Mouse (Mus musculus) limb, embryonic 14.5 days (tissue): ENCODE results near the gene Msmp. TPM values are rescaled to one million over a fixed set of nuclear protein-coding genes. Genes with fewer than 3 reads are reported as not detected.
"Not testable (repeated sequence)": the region's sequence is repeated elsewhere in the genome, so short reads cannot be mapped to it uniquely, and the experiment has no call there.

Experiments
- ATAC-seq: fragments of 200-750 bp; cut with Nextera tagmentation; 2 replicates; pipeline ENCODE4 v1.8.0; 2017; ENCODE audit warnings: low read depth, moderate number of reproducible peaks, moderate TSS enrichment; ENCODE audit not compliant: low FRiP score
- DNase-seq: peaks from one replicate; pipeline ENCODE4 v3.0.0-alpha.2; 2015; ENCODE audit warnings: low spot score
- H3K27ac ChIP-seq: fragments of 300-500 bp; sonication (generic); replicated peaks from 2 replicates; pipeline ENCODE4 v1.5.1; 2014; ENCODE audit warnings: low read depth, mild to moderate bottlenecking, low read length, moderate library complexity, mixed read lengths
- H3K27me3 ChIP-seq: fragments of 300-500 bp; sonication (generic); 2 replicates; pipeline ENCODE4 v1.6.1; 2014; ENCODE audit warnings: low read length, mixed read lengths; ENCODE audit not compliant: control insufficient read depth, insufficient read depth
- H3K36me3 ChIP-seq: fragments of 300-500 bp; sonication (generic); 2 replicates; pipeline ENCODE4 v1.6.1; 2014; ENCODE audit warnings: mild to moderate bottlenecking, low read length, moderate library complexity, mixed read lengths; ENCODE audit not compliant: control insufficient read depth, insufficient read depth
- H3K4me1 ChIP-seq: fragments of 300-500 bp; sonication (generic); 2 replicates; pipeline ENCODE4 v1.6.1; 2014; ENCODE audit warnings: antibody characterized with exemption, low read length, mixed read lengths; ENCODE audit not compliant: control insufficient read depth, insufficient read depth
- H3K4me2 ChIP-seq: fragments of 300-500 bp; sonication (generic); replicated peaks from 2 replicates; pipeline ENCODE4 v1.6.1; 2014; ENCODE audit warnings: low read depth, mild to moderate bottlenecking, low read length, moderate library complexity; ENCODE audit not compliant: severe bottlenecking
- H3K4me3 ChIP-seq: fragments of 300-500 bp; sonication (generic); replicated peaks from 2 replicates; pipeline ENCODE4 v1.5.1; 2014; ENCODE audit warnings: low read length
- H3K9ac ChIP-seq: fragments of 300-500 bp; sonication (generic); 2 replicates; pipeline ENCODE4 v1.6.1; 2014; ENCODE audit warnings: mild to moderate bottlenecking, low read depth, low read length, moderate library complexity; ENCODE audit not compliant: severe bottlenecking
- H3K9me3 ChIP-seq: fragments of 300-500 bp; sonication (generic); 2 replicates; pipeline ENCODE4 v1.6.1; 2016; ENCODE audit warnings: low read length; ENCODE audit not compliant: control insufficient read depth
- POLR2A ChIP-seq: fragments of 200-500 bp; IDR thresholded peaks from 2 replicates; pipeline ENCODE4 v1.8.0; 2012; ENCODE audit warnings: inconsistent platforms, mild to moderate bottlenecking, moderate library complexity, borderline replicate concordance; ENCODE audit not compliant: insufficient read depth, insufficient read length; ENCODE audit errors: extremely low read depth
- WGBS: fragments of 180-500 bp; shearing (Covaris S2); extraction: QIAGEN DNeasy Blood & Tissue Kit; methylation state at CpG from one replicate; pipeline ENCODE4 v1.1.7; 2014; 5-methylcytosine and 5-hydroxymethylcytosine counted together
- polyA plus RNA-seq, 2 experiments: library from polyadenylated mRNA; depleted of rRNA in 1 of 2; stranded (reverse) in 1 of 2; unstranded in 1 of 2; fragments of >200 nt; fragmentation: Nextera tagmentation in 1 of 2; extraction: Ambion mirVana in 1 of 2; gene quantifications; 2 replicates each; pipeline versions ENCODE4 v1.2.1 to v1.2.3; 2012 to 2014

The Msmp gene
- polyA plus RNA-seq, 2 experiments, result 0.88 to 2.8 TPM

GRCm38 (mm10) chr4:43600195-43600934 is 16.1 kb upstream of the Msmp start:
- ATAC-seq (no peak), DNase-seq (no peak)
- Histone ChIP-seq H3K9ac (no peak overlapping the region), H3K9me3 (no peaks in the 10 kb centered on the region), H3K36me3 (no peaks in the 10 kb centered on the region), H3K4me1 (no peaks in the 10 kb centered on the region), H3K4me2 (no peak overlapping the region), H3K27ac (no peak overlapping the region), H3K27me3 (no peaks in the 10 kb centered on the region), H3K4me3 (no peak overlapping the region)
- no peak for TF ChIP-seq POLR2A
- WGBS, result 76% methylated on average over 9 of the region's 9 CpGs

- no peak overlapping the region for H3K4me3 ChIP-seq
- no peak overlapping the region for H3K27ac ChIP-seq
- TF ChIP-seq POLR2A, result no peak
- no peak overlapping the region for H3K9ac ChIP-seq
- WGBS, result 79% methylated on average over 7 of the region's 7 CpGs
- no peaks in the 10 kb centered on the region for H3K4me1 ChIP-seq
- H3K27me3 ChIP-seq, result no peaks in the 10 kb centered on the region
- H3K36me3 ChIP-seq, result no peaks in the 10 kb centered on the region
- DNase-seq (no peak), ATAC-seq (no peak)
- H3K4me2 ChIP-seq, result no peak overlapping the region
- H3K9me3 ChIP-seq, result no peaks in the 10 kb centered on the region
Observed at GRCm38 (mm10) chr4:43598650-43599380, 14.5 kb upstream of the Msmp start.

GRCm38 (mm10) chr4:43598200-43598599 is 13.9 kb upstream of the Msmp start:
- Histone ChIP-seq H3K9ac (no peak overlapping the region), H3K4me3 (no peak overlapping the region), H3K27ac (no peak overlapping the region), H3K36me3 (no peaks in the 10 kb centered on the region), H3K9me3 (no peaks in the 10 kb centered on the region), H3K4me1 (no peaks in the 10 kb centered on the region), H3K27me3 (no peaks in the 10 kb centered on the region), H3K4me2 (no peak overlapping the region)
- no peak for DNase-seq
- 84% methylated on average over 4 of the region's 4 CpGs for WGBS
- no peak for ATAC-seq
- TF ChIP-seq POLR2A, result no peak

GRCm38 (mm10) chr4:43596597-43596996 is 12.3 kb upstream of the Msmp start:
- H3K4me3 ChIP-seq, H3K4me2 ChIP-seq, DNase-seq, ATAC-seq, H3K36me3 ChIP-seq, H3K27me3 ChIP-seq, H3K9me3 ChIP-seq, H3K4me1 ChIP-seq, H3K27ac ChIP-seq, H3K9ac ChIP-seq: not testable (repeated sequence)
- 83% methylated on average over 2 of the region's 2 CpGs for WGBS

- TF ChIP-seq POLR2A, result no peak
- Histone ChIP-seq H3K27me3 (no peaks in the 10 kb centered on the region), H3K4me3 (no peak overlapping the region), H3K4me2 (no peak overlapping the region), H3K27ac (no peak overlapping the region), H3K9me3 (no peaks in the 10 kb centered on the region), H3K36me3 (no peaks in the 10 kb centered on the region), H3K4me1 (no peaks in the 10 kb centered on the region), H3K9ac (no peak overlapping the region)
- 43% methylated on average over 3 of the region's 3 CpGs for WGBS
- ATAC-seq, result no peak
- no peak for DNase-seq
Observed at GRCm38 (mm10) chr4:43593453-43593852, 9.2 kb upstream of the Msmp start.
